Mouse (Mus musculus) megakaryocyte progenitor cell, adult 5-6 weeks (primary cell): Measurements from ENCODE around the gene Mylk4. TPM values are rescaled to one million over a fixed set of nuclear protein-coding genes. Genes with fewer than 3 reads are reported as not detected.
A peak's percentile ranks its signal among the peaks of the same experiment; 100 is the strongest.

ENCODE experiments used
- ATAC-seq: replicated peaks from 2 replicates; pipeline ENCODE4 v1.8.0; 2016; ENCODE audit warnings: mild to moderate bottlenecking, moderate TSS enrichment, inconsistent platforms; ENCODE audit not compliant: poor library complexity
- total RNA-seq, 2 experiments: library from RNA; stranded (forward) in 1 of 2; stranded (reverse) in 1 of 2; fragments of 157-497, 149-512 nt in 1 of 2; fragments of 200-1000 nt in 1 of 2; gene quantifications; 2 replicates each; pipeline versions ENCODE4 v1.2.3 to v1.2.4; 2015 to 2017

Mylk4 gene
- total RNA-seq (2015) = not detected in 2 replicates
- not detected in 2 replicates for total RNA-seq (2017)

GRCm38 (mm10) chr13:32783816-32784215, at the start of gene Mylk4:
Mylk4 (minus strand) TSS chr13:32783954.
- no peak for ATAC-seq

GRCm38 (mm10) chr13:32833237-32833636, 49.5 kb upstream of the Mylk4 start:
- peak; percentile 35 for ATAC-seq

DNA sequence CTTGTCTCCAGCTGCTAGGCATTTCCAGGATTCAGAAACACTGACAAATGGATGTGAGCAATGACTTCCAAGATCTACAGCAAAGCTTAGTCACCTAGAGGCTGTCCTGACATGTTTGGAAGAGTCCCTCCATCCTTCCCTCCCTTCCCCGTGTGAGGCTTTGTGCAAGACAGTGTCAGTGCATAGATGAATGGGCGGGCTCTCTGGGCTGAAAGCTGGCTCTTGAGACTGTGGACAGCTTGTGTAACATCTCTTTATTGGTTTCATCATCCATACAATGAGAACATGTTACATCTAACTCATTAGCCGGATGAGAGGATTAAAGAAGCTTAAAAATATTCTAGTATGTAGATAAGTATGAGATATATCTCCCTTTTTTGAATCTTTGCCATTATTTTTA, 49.0 kb upstream of the Mylk4 start:
- peak; percentile 69 for ATAC-seq

GRCm38 (mm10) chr13:32831505-32832273, 47.9 kb upstream of the Mylk4 start:
- no peak for ATAC-seq

DNA sequence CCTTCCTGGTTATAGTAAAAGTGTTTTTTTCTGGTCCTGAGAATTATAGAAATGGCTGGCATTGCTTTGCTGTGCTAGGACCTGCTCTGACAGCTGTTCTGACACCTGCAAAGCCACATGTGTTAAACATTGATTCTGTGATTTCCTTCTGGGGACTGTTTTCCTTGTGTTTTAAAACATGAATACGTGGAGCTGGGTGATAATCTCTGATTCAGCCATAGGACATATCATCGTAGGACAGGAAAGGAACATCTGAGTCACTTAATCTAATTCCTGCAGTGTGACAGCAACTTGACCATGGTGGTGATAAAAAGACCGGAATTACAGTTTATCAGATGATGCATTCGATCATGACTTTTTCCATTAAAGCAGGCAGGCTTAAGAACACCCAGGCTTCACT, 45.1 kb upstream of the Mylk4 start:
- 0 out of 2 replicates have a peak, but pooled peaks have one; percentile 9 for ATAC-seq

DNA sequence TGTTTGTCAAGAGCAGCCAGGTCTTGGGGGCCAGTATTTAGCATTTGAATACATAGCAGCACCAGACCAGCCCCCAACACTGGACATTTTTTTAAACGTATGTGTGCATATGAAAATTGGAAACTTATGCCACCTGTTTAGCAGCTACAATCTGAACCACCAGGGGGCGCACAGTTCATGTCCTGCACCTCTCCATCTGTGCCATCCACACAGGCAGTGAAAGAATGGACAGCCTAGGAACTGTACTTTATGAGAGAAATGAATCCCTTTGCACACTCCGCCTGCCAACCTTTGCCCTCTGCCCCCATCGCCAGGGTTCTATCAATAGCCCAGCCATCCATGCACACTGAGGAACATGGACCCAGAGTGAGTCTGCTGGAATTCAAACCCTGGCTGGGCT, 44.2 kb upstream of the Mylk4 start:
- peak; percentile 59 for ATAC-seq

DNA sequence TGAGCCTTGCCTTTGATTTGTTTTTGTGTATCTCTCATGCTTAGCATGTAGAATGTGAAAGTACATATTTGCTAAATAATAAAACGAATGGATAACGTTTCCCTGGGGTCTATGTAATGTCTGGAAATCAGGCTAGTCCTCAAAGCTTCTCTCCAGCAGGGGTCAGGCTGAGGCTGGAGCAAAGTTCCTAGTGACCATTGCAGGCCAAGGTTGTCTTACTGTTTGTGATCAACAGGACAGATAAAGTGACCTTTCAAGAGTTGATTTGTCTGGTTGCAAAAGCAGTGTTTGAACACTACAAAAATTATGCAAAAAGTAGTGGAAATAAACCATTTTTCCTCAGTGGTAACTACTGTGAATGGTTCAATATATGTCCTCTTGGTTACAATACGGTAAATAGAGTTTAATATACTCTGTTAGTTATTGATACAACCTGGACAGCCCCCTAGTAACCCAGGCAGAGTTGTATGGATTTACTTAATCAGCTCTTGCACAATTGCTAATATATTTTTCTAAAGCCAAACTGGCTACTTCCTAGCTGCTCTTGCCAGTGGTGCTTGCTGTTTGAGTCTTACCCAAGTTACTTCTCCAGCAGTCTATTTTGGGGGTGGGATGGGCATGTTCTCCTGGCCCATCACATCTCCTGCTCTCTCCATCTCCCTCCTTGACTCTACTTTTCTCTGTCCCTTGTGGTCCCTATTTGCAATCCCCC, 43.5 kb upstream of the Mylk4 start:
- no peak for ATAC-seq

- no peak for ATAC-seq
Observed at GRCm38 (mm10) chr13:32825546-32825945, 41.8 kb upstream of the Mylk4 start.

DNA sequence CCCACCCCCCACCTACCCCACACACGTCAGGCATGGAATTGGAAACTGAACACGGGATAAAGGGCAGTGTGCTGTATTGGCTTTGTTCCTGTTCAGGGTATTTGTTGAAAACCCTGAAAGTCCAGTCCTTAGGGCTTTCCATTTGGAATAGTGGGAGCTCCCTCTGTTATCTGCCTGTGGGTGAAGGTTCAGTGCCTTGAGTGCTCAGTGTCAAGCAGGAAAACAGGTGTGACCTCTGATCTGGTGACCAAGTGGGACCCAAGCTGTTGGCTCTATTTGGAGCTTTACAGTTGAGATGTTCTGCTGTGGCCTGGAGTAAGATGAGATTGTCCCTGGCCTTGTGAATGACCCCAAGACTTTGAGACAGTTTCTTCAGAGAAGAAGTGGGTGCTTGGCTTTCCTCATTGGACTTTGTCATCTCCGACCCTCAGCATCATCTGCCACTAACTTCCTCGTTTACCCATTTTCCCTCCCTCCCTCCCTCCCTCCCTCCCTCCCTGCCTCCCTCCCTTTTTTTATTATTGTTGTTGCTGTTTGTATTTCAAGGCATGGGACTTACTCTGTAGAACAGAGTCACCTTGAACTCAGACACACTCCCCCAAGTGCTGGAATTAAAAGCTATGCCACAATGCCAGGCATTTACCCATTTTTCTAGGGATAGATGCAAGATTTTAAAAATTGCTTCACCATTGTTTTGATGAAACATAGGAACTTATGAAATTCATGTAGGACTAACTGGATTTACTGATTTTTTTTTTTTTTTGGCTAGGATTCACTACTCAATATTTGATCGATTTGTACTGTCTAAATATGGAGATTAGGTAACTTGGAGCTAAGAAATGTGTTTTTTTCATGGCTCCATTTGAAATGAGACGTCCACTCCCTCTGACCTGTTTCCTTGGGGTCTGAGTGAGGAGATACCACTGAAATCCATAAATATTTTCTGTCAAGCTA, 40.9 kb upstream of the Mylk4 start:
- no peak for ATAC-seq

DNA sequence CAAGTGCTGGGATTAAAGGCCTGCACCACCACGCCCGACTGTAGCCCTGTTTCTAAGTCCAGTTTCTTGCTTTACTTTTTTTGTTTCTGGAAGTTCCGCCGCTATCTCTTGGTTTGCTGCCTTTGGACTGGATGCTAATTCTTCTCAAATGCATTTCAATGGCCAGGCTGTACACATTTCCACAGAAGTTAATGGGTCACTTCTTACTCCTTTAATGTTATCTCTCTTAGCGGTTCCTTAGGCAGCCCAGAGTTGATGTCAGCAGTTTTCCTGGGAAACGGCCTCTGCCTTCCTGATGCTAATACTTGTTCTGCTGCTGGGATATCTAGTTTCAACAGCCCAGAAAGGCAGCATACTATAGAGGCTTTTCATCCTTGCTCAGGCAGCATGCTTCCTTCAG, 39.4 kb upstream of the Mylk4 start:
- ATAC-seq = no peak

GRCm38 (mm10) chr13:32821671-32822070, 37.9 kb upstream of the Mylk4 start:
- ATAC-seq = no peak

- ATAC-seq = no peak
Observed at GRCm38 (mm10) chr13:32819926-32820325, 36.2 kb upstream of the Mylk4 start.

GRCm38 (mm10) chr13:32819241-32819640, 35.5 kb upstream of the Mylk4 start:
- no peak for ATAC-seq

DNA sequence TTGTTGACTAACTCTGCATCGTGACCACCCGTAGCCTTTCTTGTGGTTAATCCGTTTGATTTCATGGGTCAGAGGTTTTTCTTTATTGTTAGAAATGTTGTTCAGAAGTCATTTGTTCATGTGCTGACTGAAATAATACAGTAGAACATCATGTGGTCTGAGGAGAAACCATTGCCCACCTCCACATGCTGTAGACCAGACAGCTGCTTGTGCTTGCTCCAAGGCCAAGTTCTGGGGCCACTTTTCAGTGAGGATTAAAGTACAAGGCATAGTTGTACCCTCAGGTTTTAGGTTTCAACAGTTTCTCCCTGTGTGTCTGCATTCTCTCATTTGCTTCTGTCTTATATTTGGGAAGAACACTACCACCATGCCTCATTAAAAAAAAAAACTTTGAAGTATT, 23.9 kb upstream of the Mylk4 start:
- no peak for ATAC-seq

DNA sequence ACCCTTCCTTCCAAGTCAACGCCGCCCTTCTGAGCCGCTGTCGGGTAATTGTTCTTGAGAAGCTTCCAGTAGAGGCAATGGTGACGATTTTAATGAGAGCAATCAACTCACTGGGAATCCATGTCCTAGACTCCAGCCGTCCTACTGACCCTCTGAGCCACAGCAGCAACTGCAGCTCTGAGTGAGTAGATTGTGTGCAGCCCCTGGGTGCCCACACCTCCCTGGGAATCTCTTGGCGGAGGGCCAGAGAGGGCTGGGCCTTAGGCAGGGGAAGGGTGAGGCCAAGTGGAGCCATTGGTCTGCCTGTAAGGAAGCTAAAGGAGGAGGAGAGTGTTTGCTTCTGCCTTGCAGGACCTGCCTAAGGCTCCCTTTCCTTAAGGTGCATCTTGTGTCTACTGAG, 23.1 kb upstream of the Mylk4 start:
- no peak for ATAC-seq

GRCm38 (mm10) chr13:32803701-32804345, 20.1 kb upstream of the Mylk4 start:
- no peak for ATAC-seq

- ATAC-seq = peak; percentile 20
Observed at GRCm38 (mm10) chr13:32802259-32803081, 18.7 kb upstream of the Mylk4 start, which contains the start of gene D930007J09Rik. D930007J09Rik (minus strand) TSS chr13:32802849.

DNA sequence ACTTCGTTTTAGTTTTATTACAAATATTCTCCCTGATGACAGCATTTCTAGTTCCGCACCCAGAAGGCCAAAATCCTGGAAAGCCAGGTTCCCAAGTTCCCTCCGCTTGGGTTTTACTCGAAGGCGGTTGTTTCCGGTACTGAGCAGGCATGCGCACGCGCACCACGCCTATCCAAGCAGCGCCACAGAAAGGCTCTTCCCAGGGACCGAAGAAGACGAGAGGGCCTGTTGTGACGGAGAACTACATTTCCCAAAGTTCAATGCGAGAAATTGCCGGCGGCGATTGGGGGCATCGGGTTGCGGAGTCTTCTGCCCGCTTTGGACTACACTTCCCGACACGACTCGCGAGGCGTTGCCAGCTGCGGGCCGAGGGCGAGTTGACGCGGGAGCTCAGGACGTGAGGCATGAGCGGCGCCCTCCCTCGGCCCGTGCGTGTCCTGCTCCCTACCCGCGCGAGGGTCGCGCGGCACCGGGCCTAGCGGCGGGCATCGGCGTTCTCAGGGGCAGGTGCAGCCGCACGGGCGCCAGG, 18.0 kb upstream of the Mylk4 start, which contains the start of gene Wrnip1:
Gene Wrnip1 (plus strand): TSS at position 346 of the 529 bp plus-strand sequence.
- ATAC-seq = peak; percentile 90

DNA sequence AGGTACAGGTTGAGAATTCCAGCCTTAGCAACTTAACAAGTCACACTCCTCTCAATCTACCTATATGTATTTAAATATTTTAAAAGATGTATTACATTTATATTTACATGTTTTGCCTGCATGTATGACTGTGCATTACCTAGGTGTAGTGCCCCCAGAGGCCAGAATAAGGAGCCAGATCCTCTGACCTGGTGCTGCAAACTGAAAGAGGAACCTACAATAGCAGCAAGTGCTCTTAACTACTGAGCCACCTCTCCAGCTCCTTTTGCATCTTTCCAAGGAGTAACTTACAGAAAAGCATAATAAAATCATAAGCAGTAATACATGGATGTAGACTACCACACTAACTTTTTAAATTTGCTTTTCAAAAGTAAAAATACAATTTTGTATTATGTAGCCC, 17.1 kb upstream of the Mylk4 start:
- ATAC-seq = peak; percentile 64
